Mouse (Mus musculus): ENCODE measurements around the gene Nup62.

Gene Nup62

DNA sequence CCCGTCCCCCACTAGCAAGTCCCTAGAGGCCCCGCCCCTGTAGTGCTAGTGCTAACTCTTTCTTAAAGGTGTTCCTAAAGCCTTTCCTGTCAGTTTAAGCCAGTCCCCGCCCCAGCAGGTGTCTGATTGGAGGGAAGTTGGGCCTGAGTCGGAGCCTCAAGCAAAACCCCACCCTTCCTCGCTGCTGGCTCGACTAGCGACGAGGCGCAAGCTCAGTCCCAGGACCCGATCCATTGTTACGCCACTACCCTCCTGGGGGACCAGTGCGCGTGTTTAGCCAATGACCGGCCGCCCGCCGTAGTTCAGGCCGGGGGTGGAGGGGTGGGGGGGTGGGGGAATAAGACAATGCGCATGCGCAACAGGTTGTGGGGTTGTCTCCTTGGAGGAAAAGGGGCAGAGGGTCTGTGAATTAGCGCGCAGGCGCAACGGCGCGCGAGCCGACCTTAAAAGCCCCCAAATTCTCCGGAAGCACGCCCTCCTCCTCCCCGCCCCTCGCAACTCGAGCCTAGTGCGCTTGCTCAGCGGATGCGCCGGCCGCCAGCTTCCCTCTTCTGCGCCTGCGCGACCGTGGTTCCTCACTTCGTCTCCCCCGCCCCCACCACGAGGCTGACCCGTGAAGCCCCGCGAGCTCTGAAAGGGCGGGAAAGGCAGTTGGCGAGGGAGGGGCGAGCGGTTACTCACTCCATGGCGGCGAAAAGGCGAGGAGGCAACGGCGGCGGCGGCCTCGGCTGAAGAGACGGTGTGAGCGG, at the start of gene Nup62, which contains the start of gene Il4i1:
Gene Nup62 (plus strand): TSS at position 368 of the 749 bp plus-strand sequence.
Gene Il4i1 (plus strand): TSS at position 667 of the 749 bp plus-strand sequence.
- in situ Hi-C loops (cut with MboI, MseI) = loop anchor here (10.0 kb wide), 1 partner anchor 71 kb away; the partner anchor contains the start of gene Vrk3

DNA sequence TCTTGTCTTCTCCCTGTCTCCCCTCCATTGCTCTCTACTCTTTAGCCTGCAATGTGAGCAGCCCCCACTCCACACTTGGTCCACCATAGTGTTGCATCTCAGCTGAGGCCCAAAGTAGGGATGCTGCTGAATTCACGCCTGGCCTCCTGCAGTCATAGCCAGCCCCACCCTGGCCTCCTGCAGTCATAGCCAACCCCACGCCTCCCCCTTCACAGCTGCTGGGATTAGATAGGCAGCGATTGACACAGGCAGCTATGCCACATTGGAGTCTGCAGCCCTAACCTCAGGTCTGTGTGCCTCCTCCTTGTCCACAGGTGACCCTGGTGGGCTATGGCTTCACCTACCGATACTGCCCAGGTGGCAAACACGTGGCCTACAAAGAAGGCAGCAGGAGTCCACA, 47.8 kb upstream of the Nup62 start:
- in situ Hi-C loops (cut with MboI, MseI) = loop anchor here (5.0 kb wide), 1 partner anchor 39 kb away; no protein-coding TSS in a partner anchor

DNA sequence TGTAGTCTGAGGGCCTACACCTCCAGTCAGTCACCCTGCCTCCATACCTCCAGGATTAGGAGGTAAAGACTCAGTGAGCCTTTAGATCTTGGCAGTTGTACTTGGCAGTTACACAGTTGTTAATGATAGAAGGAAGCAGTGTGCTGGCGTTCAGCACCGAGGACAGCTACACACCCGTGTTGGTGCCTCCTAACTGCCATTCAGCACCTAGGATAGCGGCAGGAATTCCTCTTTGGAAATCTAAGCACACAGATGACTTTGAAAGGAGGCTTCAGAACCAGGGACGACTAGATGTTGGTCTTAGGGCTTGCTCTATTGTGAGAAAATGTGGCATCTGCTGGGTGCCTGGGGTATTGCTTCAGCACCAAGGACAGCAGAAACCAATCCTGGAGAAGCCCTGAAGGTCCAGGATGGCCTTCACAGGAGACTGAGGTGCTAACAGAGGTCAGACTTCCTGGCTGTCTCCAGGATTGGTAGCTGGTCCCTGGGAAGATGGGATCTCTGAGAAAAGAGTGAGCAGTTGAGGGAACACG, 45.8 kb upstream of the Nup62 start:
- in situ Hi-C loops (cut with MboI, MseI) = no loop called here

DNA sequence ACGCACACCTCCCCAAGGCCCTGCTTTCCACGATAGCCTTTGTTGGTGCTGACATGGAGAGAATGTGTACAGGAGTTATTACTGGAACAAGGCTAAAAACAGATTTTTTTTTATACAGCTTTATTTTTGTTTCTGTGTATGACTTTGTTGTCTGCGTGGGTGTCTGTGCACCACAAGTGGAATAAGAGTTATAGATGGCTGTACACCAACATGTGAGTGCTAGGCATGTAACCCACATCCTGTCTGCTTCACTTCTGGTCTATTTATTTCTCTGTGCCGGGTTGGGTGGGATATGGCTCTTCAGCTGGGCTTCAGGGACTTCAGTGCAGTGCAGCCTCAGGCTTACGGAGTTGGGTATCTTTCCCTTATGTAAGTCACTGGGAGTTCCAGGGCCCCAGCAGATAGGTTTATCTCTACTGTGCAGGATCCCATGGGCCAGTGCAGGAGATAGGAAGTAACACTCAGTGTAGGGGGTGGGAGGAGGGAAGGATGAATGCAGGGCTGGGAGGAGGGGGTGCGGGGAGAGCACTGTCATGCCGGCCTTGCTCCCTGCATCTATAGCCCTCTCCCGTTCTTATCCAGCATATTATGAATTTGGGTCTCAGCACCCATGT, 43.2 kb upstream of the Nup62 start:
- in situ Hi-C loops (cut with MboI, MseI) = no loop called here

GRCm38 (mm10) chr7:44776849-44777498, 38.9 kb upstream of the Nup62 start:
- in situ Hi-C loops (cut with MboI, MseI) = no loop called here

GRCm38 (mm10) chr7:44780101-44780500, 35.8 kb upstream of the Nup62 start:
- in situ Hi-C loops (cut with MboI, MseI) = no loop called here

GRCm38 (mm10) chr7:44789531-44789930, 26.4 kb upstream of the Nup62 start:
- in situ Hi-C loops (cut with MboI, MseI) = loop anchor here (5.0 kb wide), 1 partner anchor 77 kb away; no protein-coding TSS in a partner anchor

- in situ Hi-C loops (cut with MboI, MseI) = loop anchor here (5.0 kb wide), 1 partner anchor 1378 kb away; no protein-coding TSS in a partner anchor
These were observed 25.8 kb upstream of the Nup62 start for GRCm38 (mm10) chr7:44790066-44790465.

DNA sequence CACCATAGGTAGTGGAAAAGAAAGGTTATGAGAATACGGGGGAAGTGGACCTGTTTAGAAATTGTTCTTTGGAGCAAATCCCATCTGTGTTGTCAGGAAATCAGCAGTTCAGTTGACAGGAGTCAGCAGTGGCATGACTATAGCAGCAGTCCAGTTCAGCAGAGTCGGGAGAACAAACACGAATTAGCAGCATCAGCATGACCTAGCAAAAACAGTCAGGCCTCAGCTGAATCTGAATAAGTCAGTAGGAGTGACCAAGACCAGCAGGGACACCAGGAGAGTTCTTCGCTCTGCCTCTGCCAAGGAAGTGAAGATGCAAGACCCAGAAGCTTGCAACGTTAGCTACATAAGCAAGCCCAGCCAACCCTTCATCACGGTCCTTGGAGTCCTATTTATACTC, 23.1 kb upstream of the Nup62 start:
- in situ Hi-C loops (cut with MboI, MseI) = loop anchor here (5.0 kb wide), 1 partner anchor 1380 kb away; no protein-coding TSS in a partner anchor

GRCm38 (mm10) chr7:44808927-44809326, 7.0 kb upstream of the Nup62 start:
- in situ Hi-C loops (cut with MboI, MseI) = loop anchor here (5.0 kb wide), 1 partner anchor 42 kb away; no protein-coding TSS in a partner anchor

GRCm38 (mm10) chr7:44809466-44809865, 6.4 kb upstream of the Nup62 start:
- in situ Hi-C loops (cut with MboI, MseI) = loop anchor here (5.0 kb wide), 1 partner anchor 42 kb away; no protein-coding TSS in a partner anchor

GRCm38 (mm10) chr7:44810365-44810764, 5.5 kb upstream of the Nup62 start:
- in situ Hi-C loops (cut with MboI, MseI) = loop anchor here (10.0 kb wide), 1 partner anchor 66 kb away; the partner anchor contains the start of gene Vrk3

DNA sequence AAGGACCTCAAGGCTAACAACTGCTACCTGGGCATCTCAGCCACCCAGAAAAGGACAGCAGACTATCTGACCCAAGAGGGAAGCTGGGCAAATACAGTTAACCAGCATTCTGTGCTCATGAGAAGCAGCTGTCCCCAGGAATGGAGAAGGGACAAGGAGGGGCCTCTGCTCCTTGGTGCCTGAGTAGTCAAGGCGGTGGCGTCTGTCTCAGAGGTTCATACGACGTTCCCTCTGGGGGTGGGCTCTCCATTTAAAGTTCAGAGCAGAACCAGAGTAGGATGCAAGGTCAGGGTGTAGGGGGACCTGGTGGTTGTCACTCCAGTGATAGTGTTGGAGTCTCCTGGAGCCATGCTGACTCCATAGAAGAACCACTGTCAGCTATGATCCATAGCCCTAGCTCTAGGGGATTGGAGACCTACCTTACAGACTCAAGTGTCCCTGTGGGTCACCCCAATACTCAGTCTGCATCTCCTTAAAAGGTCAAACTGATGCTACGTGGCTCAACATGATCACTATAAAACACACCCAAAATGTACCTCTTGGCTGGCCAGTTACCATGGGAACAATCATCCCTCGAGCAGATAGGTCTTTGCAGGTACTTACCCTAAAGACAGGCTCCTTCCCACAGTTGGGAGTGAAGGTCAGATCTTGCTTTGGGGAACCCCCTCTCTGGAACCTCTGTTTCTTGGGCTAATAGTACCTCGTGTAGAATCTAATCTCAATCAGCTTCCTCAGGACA, 4.9 kb upstream of the Nup62 start:
- in situ Hi-C loops (cut with MboI, MseI) = loop anchor here (10.0 kb wide), 1 partner anchor 66 kb away; the partner anchor contains the start of gene Vrk3

DNA sequence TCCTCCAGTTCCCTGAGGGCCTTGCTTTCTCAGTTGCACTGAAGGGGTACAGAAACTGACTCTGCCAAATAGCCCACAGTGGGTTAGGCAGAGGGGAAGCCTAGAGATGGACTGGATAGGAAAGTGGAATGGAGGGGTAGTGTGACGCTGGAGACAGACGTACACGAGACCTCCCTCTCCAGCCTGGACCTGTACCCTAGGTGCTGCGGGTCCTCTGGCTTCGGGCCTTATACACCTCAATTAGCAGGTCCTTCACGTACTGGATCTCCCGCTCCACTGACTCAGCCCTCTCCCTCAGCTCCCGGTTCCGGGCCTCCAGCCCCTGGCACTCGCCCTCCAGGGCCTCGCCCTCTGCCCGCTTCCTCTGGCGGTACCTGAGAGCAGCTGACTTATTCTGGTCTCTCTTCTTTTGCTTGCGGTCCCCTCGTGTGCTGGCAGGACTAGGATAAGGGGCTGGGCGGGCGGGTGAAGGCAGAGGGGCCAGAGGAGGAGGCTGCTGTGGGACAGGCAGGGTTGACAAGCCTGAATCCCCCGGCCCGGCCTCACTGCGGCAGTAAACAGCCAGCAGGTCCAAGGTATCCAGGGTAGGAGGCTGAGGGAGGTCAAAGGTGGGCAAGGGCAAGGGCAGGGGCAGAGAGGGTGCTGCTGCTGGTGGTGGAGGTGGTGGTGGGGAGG, 3.1 kb upstream of the Nup62 start:
- in situ Hi-C loops (cut with MboI, MseI) = loop anchor here (10.0 kb wide), 1 partner anchor 68 kb away; the partner anchor contains the start of gene Vrk3

DNA sequence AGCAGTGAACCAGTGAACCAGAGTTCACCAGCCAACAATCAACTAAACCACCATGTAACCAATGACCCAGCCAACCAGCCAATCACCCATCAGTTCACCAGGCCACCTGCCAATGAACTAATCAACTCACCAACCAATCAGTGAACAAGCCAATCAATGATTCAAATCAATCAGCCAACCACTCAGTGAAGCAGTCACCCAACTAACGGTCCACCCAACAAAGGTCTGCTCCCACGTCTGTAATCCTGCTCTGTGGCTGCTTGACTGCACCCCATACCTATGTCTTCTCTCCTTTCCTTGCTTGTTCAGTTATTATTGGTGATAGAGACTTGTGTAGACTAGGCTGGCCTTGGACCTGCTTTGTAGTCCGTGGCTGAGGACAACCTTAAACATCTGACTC, 1.9 kb upstream of the Nup62 start:
- in situ Hi-C loops (cut with MboI, MseI) = loop anchor here (10.0 kb wide), 1 partner anchor 69 kb away; the partner anchor contains the start of gene Vrk3

- in situ Hi-C loops (cut with MboI, MseI) = loop anchor here (10.0 kb wide), 1 partner anchor 70 kb away; the partner anchor contains the start of gene Vrk3
These were observed 1.5 kb upstream of the Nup62 start for GRCm38 (mm10) chr7:44814423-44814822.

GRCm38 (mm10) chr7:44814952-44815553, 835 bp upstream of the Nup62 start:
- in situ Hi-C loops (cut with MboI, MseI) = loop anchor here (10.0 kb wide), 1 partner anchor 70 kb away; the partner anchor contains the start of gene Vrk3

GRCm38 (mm10) chr7:44816470-44817021, 658 bp downstream of the Nup62 start, which contains the start of gene Atf5:
TSS of gene Atf5 (minus strand) at chr7:44816658.
- in situ Hi-C loops (cut with MboI, MseI) = loop anchor here (10.0 kb wide), 1 partner anchor 72 kb away; the partner anchor contains the start of gene Vrk3

- in situ Hi-C loops (cut with MboI, MseI) = loop anchor here (10.0 kb wide), 1 partner anchor 73 kb away; the partner anchor contains the start of gene Vrk3
These were observed 1.6 kb downstream of the Nup62 start for GRCm38 (mm10) chr7:44817441-44817840.
